Mouse (Mus musculus) embryonic stem cell, embryonic (primary cell): ENCODE results near the gene Tmem117.

Experiments used
- CTCF ChIA-PET, 4 experiments: fragments of 300-600 bp in 2 of 4; fragments of 350-600 bp in 2 of 4; sonication (Branson Sonifier 250); formaldehyde crosslinking; loops; one replicate each; lab custom pipeline; 2022; ENCODE audit warnings: inconsistent platforms in 2 of 4; lab: Charles Lee
- POLR2A ChIA-PET, 4 experiments: fragments of 300-600 bp in 2 of 4; fragments of 350-600 bp in 2 of 4; sonication (Branson Sonifier 250); formaldehyde crosslinking; loops; one replicate each; lab custom pipeline; 2022; ENCODE audit warnings: antibody characterized with exemption in 4 of 4, inconsistent platforms in 1 of 4; lab: Charles Lee

Gene Tmem117

GRCm38 (mm10) chr15:94628463-94628829 lies 586 bp upstream of the Tmem117 start:
- ChIA-PET CTCF (no interaction called here), POLR2A (interaction anchor here in 2 of 4 experiments (0.6 to 1.0 kb wide), 4 partner anchors 8 to 28 kb away, joined by 3 read pairs; no protein-coding TSS in a partner anchor)

- POLR2A ChIA-PET, result interaction anchor here in 2 of 4 experiments (1.0 to 2.3 kb wide), 5 partner anchors 10 to 88 kb away, joined by 3 to 6 read pairs (median 4); partner anchors contain the start of genes Irak4 (in 1 of the 2) and Pus7l (in 1 of the 2)
- CTCF ChIA-PET, result no interaction called here
These were observed 1.5 kb downstream of the Tmem117 start for GRCm38 (mm10) chr15:94630553-94630952.

GRCm38 (mm10) chr15:94634524-94634923 lies 5.5 kb downstream of the Tmem117 start:
- POLR2A ChIA-PET, result interaction anchor here (0.5 to 2.0 kb wide), 7 partner anchors 12 to 105 kb away, joined by 3 to 9 read pairs (median 6); no protein-coding TSS in a partner anchor
- CTCF ChIA-PET, result no interaction called here

GRCm38 (mm10) chr15:94638207-94638606 lies 9.2 kb downstream of the Tmem117 start:
- POLR2A ChIA-PET, result no interaction called here
- CTCF ChIA-PET, result no interaction called here

GRCm38 (mm10) chr15:94639126-94639525 lies 10.1 kb downstream of the Tmem117 start:
- ChIA-PET POLR2A (interaction anchor here in 2 of 4 experiments (1.2 to 1.3 kb wide), 3 partner anchors 10 to 77 kb away, joined by 3 read pairs; partner anchors contain the start of gene Tmem117 (in 1 of the 2)), CTCF (no interaction called here)

GRCm38 (mm10) chr15:94646012-94646411 lies 17.0 kb downstream of the Tmem117 start:
- CTCF ChIA-PET, result no interaction called here
- POLR2A ChIA-PET, result interaction anchor here in 1 of 4 experiments (1.1 kb wide), 1 partner anchor 12 kb away, joined by 3 read pairs; no protein-coding TSS in a partner anchor

- ChIA-PET POLR2A (interaction anchor here in 3 of 4 experiments (0.7 to 3.4 kb wide), 7 partner anchors 8 to 123 kb away, joined by 3 to 15 read pairs (median 4); no protein-coding TSS in a partner anchor), CTCF (interaction anchor here (0.6 to 2.4 kb wide), 5 partner anchors 22 to 152 kb away, joined by 4 to 9 read pairs (median 4); no protein-coding TSS in a partner anchor)
These were observed 19.4 kb downstream of the Tmem117 start for GRCm38 (mm10) chr15:94648430-94648829.

- ChIA-PET POLR2A (interaction anchor here in 3 of 4 experiments (0.6 to 3.4 kb wide), 14 partner anchors 9 to 1828 kb away, joined by 3 to 15 read pairs (median 4); no protein-coding TSS in a partner anchor), CTCF (interaction anchor here in 2 of 4 experiments (0.9 to 2.4 kb wide), 3 partner anchors 22 to 95 kb away, joined by 3 to 9 read pairs (median 4); no protein-coding TSS in a partner anchor)
These were observed 20.2 kb downstream of the Tmem117 start for GRCm38 (mm10) chr15:94649071-94649765.

GRCm38 (mm10) chr15:94649766-94650120 lies 20.7 kb downstream of the Tmem117 start:
- ChIA-PET POLR2A (interaction anchor here (0.5 to 3.4 kb wide), 14 partner anchors 8 to 1827 kb away, joined by 3 to 15 read pairs (median 4); no protein-coding TSS in a partner anchor), CTCF (interaction anchor here in 1 of 4 experiments (0.9 to 2.4 kb wide), 2 partner anchors 92 to 95 kb away, joined by 3 to 9 read pairs; no protein-coding TSS in a partner anchor)

- ChIA-PET CTCF (no interaction called here), POLR2A (interaction anchor here in 2 of 4 experiments (0.6 to 1.9 kb wide), 8 partner anchors 10 to 88 kb away, joined by 3 to 8 read pairs (median 3); no protein-coding TSS in a partner anchor)
These were observed 22.3 kb downstream of the Tmem117 start for GRCm38 (mm10) chr15:94651350-94651749.

- ChIA-PET CTCF (no interaction called here), POLR2A (interaction anchor here in 1 of 4 experiments (0.6 to 1.6 kb wide), 4 partner anchors 19 to 89 kb away, joined by 3 read pairs; no protein-coding TSS in a partner anchor)
These were observed 23.2 kb downstream of the Tmem117 start for GRCm38 (mm10) chr15:94651969-94652842.

GRCm38 (mm10) chr15:94652843-94653206 lies 23.8 kb downstream of the Tmem117 start:
- POLR2A ChIA-PET, result interaction anchor here in 1 of 4 experiments (1.3 to 1.8 kb wide), 2 partner anchors 20 to 34 kb away, joined by 3 to 4 read pairs; no protein-coding TSS in a partner anchor
- CTCF ChIA-PET, result no interaction called here

GRCm38 (mm10) chr15:94655811-94656323 lies 26.8 kb downstream of the Tmem117 start:
- ChIA-PET POLR2A (no interaction called here), CTCF (interaction anchor here in 1 of 4 experiments (0.6 kb wide), 1 partner anchor 918 kb away, joined by 3 read pairs; no protein-coding TSS in a partner anchor)

- POLR2A ChIA-PET, result interaction anchor here in 2 of 4 experiments (1.1 to 3.0 kb wide), 6 partner anchors 8 to 114 kb away, joined by 3 to 15 read pairs (median 4); partner anchors contain the start of genes Irak4 (in 1 of the 2) and Pus7l (in 1 of the 2)
- CTCF ChIA-PET, result interaction anchor here in 2 of 4 experiments (0.7 to 1.3 kb wide), 4 partner anchors 32 to 101 kb away, joined by 3 to 4 read pairs (median 4); no protein-coding TSS in a partner anchor
These were observed 28.9 kb downstream of the Tmem117 start for GRCm38 (mm10) chr15:94657882-94658281.

GRCm38 (mm10) chr15:94658392-94659111 lies 29.5 kb downstream of the Tmem117 start:
- CTCF ChIA-PET, result interaction anchor here in 2 of 4 experiments (0.5 to 1.3 kb wide), 8 partner anchors 31 to 128 kb away, joined by 3 to 6 read pairs (median 4); no protein-coding TSS in a partner anchor
- POLR2A ChIA-PET, result interaction anchor here in 3 of 4 experiments (1.0 to 3.0 kb wide), 9 partner anchors 9 to 115 kb away, joined by 3 to 15 read pairs (median 3); partner anchors contain the start of genes Irak4 (in 1 of the 3) and Pus7l (in 1 of the 3)

GRCm38 (mm10) chr15:94659112-94659437 lies 30.0 kb downstream of the Tmem117 start:
- CTCF ChIA-PET, result interaction anchor here in 3 of 4 experiments (0.7 to 1.0 kb wide), 4 partner anchors 38 to 113 kb away, joined by 3 read pairs; no protein-coding TSS in a partner anchor

GRCm38 (mm10) chr15:94660913-94661312 lies 31.9 kb downstream of the Tmem117 start:
- CTCF ChIA-PET, result interaction anchor here in 2 of 4 experiments (0.7 to 2.0 kb wide), 3 partner anchors 99 to 104 kb away, joined by 3 to 14 read pairs (median 4); no protein-coding TSS in a partner anchor
- POLR2A ChIA-PET, result interaction anchor here in 2 of 4 experiments (0.6 to 0.7 kb wide), 2 partner anchors 82 to 96 kb away, joined by 4 read pairs; no protein-coding TSS in a partner anchor

More at GRCm38 (mm10) chr15:94659112-94659437, 30.0 kb downstream of the Tmem117 start:
- POLR2A ChIA-PET, result interaction anchor here in 3 of 4 experiments (1.0 to 3.0 kb wide), 7 partner anchors 9 to 116 kb away, joined by 3 to 15 read pairs (median 3); partner anchors contain the start of genes Irak4 (in 1 of the 3) and Pus7l (in 1 of the 3)
